ENCODE assay signal across 9 mouse cellular contexts in genomic region chr7:79786295-79786694, GRCm38 (mm10). TPM values are rescaled to one million over a fixed set of nuclear protein-coding genes. Genes with fewer than 3 reads are reported as not detected.
DNase-seq lines count a peak whose midpoint lies in the region; ATAC-seq and TF ChIP-seq lines count a peak whose summit lies in the region.
"Had no signal": no experiment of that assay in that cellular context is flagged by ENCODE, and none has a peak within 500 bp of the region (broad histone marks: within the 10 kb centered on the region; RNA-seq: fewer than 3 reads in every experiment).

No protein-coding gene starts in this region.

- peak; percentile 76 for DNase-seq in CD4-positive, CD25-positive, alpha-beta regulatory T cell, adult 2 months (ENCODE audit: low read depth, low spot score)
- peak; percentile 82 for DNase-seq in adrenal gland, postnatal 14 days
- peak; percentile 71 to 90 for DNase-seq in kidney, postnatal 25 days
- peak; percentile 66 for DNase-seq in liver, postnatal 0 days
- peak; percentile 57 for DNase-seq in thymus, postnatal 0 days (ENCODE audit: low spot score)

- H3K9me3 ChIP-seq in embryonic facial prominence, embryonic 13.5 days = no peaks in the 10 kb centered on the region
- H3K9me3 ChIP-seq in heart, embryonic 15.5 days (replicated peaks) = no peaks in the 10 kb centered on the region
- H3K9me3 ChIP-seq in liver, postnatal 0 days (ENCODE audit: low read length) = no peaks in the 10 kb centered on the region
- no peaks in the 10 kb centered on the region for H3K9me3 ChIP-seq in neural tube, embryonic 15.5 days (replicated peaks)
- H3K9me3 ChIP-seq: embryonic facial prominence, embryonic 12.5 days had no signal

- H3K27me3 ChIP-seq in embryonic facial prominence, embryonic 13.5 days = peaks cover 17% of the 10 kb centered on the region
- peaks cover 31% of the 10 kb centered on the region for H3K27me3 ChIP-seq in heart, embryonic 15.5 days
- peaks cover 2% of the 10 kb centered on the region for H3K27me3 ChIP-seq in liver, postnatal 0 days (ENCODE audit: insufficient read depth, low read length)
- peaks cover 22% of the 10 kb centered on the region for H3K27me3 ChIP-seq in neural tube, embryonic 15.5 days (replicated peaks)

- H3K27ac ChIP-seq in embryonic facial prominence, embryonic 13.5 days = no peak overlapping the region
- H3K27ac ChIP-seq in heart, embryonic 15.5 days = no peak overlapping the region
- no peak overlapping the region for H3K27ac ChIP-seq in liver, postnatal 0 days (ENCODE audit: low read depth)
- no peak overlapping the region for H3K27ac ChIP-seq in neural tube, embryonic 15.5 days (replicated peaks)
- H3K27ac ChIP-seq: embryonic facial prominence, embryonic 12.5 days had no signal

- peak; percentile 63; the same call in 1 of the 2 replicates for ATAC-seq in embryonic facial prominence, embryonic 13.5 days (ENCODE audit: insufficient number of reproducible peaks, insufficient read depth, low FRiP score, low TSS enrichment, low read depth)
- peak; percentile 12; the same call in 1 of the 2 replicates for ATAC-seq in heart, embryonic 15.5 days (replicated peaks; ENCODE audit: insufficient number of reproducible peaks, insufficient read depth, low FRiP score, low read depth)
- peak; percentile 52; the same call in 1 of the 2 replicates for ATAC-seq in liver, postnatal 0 days
- peak; percentile 38; the same call in 1 of the 2 replicates for ATAC-seq in neural tube, embryonic 15.5 days (ENCODE audit: low FRiP score)

- no peak overlapping the region for H3K4me2 ChIP-seq in embryonic facial prominence, embryonic 13.5 days
- H3K4me2 ChIP-seq in heart, embryonic 15.5 days = no peak overlapping the region
- no peak overlapping the region for H3K4me2 ChIP-seq in liver, postnatal 0 days (ENCODE audit: low read depth, low read length)
- H3K4me2 ChIP-seq in neural tube, embryonic 15.5 days = no peak overlapping the region
- H3K4me2 ChIP-seq: embryonic facial prominence, embryonic 12.5 days had no signal

- peak; percentile 79 for TF ChIP-seq CTCF in liver, postnatal 0 days (IDR thresholded peaks at IDR 0.05; ENCODE audit: low read depth)

- H3K4me3 ChIP-seq in embryonic facial prominence, embryonic 13.5 days = no peak overlapping the region
- H3K4me3 ChIP-seq in heart, embryonic 15.5 days = no peak overlapping the region
- H3K4me3 ChIP-seq in liver, postnatal 0 days (ENCODE audit: low read depth, low read length) = no peak overlapping the region
- no peak overlapping the region for H3K4me3 ChIP-seq in neural tube, embryonic 15.5 days (replicated peaks)
- H3K4me3 ChIP-seq: embryonic facial prominence, embryonic 12.5 days had no signal

- 18% methylated on average over 6 of the region's 6 CpGs for WGBS in embryonic facial prominence, embryonic 13.5 days
- WGBS in heart, embryonic 15.5 days = 16% methylated on average over 6 of the region's 6 CpGs
- WGBS in liver, postnatal 0 days (ENCODE audit: insufficient replicate concordance) = 21% methylated on average over 6 of the region's 6 CpGs
- 20% methylated on average over 6 of the region's 6 CpGs for WGBS in neural tube, embryonic 15.5 days

- no peak for TF ChIP-seq EP300 in liver, postnatal 0 days (IDR thresholded peaks at IDR 0.05; ENCODE audit: low read depth)

- no peaks in the 10 kb centered on the region for H3K4me1 ChIP-seq in embryonic facial prominence, embryonic 13.5 days
- H3K4me1 ChIP-seq in heart, embryonic 15.5 days (replicated peaks) = peaks cover 7% of the 10 kb centered on the region
- no peaks in the 10 kb centered on the region; the same call in 1 of the 2 replicates for H3K4me1 ChIP-seq in liver, postnatal 0 days (ENCODE audit: insufficient read depth)
- H3K4me1 ChIP-seq in neural tube, embryonic 15.5 days = no peaks in the 10 kb centered on the region

- no peak overlapping the region for H3K9ac ChIP-seq in embryonic facial prominence, embryonic 13.5 days
- H3K9ac ChIP-seq in heart, embryonic 15.5 days = no peak overlapping the region
- no peak overlapping the region for H3K9ac ChIP-seq in liver, postnatal 0 days (replicated peaks)
- H3K9ac ChIP-seq in neural tube, embryonic 15.5 days (replicated peaks) = no peak overlapping the region
- H3K9ac ChIP-seq: embryonic facial prominence, embryonic 12.5 days had no signal

- H3K36me3 ChIP-seq in embryonic facial prominence, embryonic 13.5 days = no peaks in the 10 kb centered on the region
- H3K36me3 ChIP-seq in heart, embryonic 15.5 days = no peaks in the 10 kb centered on the region
- no peaks in the 10 kb centered on the region for H3K36me3 ChIP-seq in liver, postnatal 0 days (replicated peaks; ENCODE audit: insufficient read depth, low read length)
- H3K36me3 ChIP-seq in neural tube, embryonic 15.5 days = no peaks in the 10 kb centered on the region
- H3K36me3 ChIP-seq: embryonic facial prominence, embryonic 12.5 days had no signal

RNA-seq across cellular contexts. Expression of gene Mesp1, which starts 7.3 kb away (rescaled TPM):
- not detected in 2 replicates for total RNA-seq in adrenal gland, postnatal 14 days (2021)
- not detected in 2 replicates for polyA plus RNA-seq in embryonic facial prominence, embryonic 13.5 days (2015; fragmentation: Nextera tagmentation; extraction: Ambion mirVana)
- 0.14 TPM in 1 of 2 replicates, not detected in the other for polyA plus RNA-seq in heart, embryonic 15.5 days (2015; fragmentation: Nextera tagmentation; extraction: Ambion mirVana)
- polyA plus RNA-seq in liver, postnatal 0 days (2015; fragmentation: Nextera tagmentation; extraction: Ambion mirVana) = not detected in 2 replicates
- polyA plus RNA-seq in neural tube, embryonic 15.5 days (2015; fragmentation: Nextera tagmentation; extraction: Ambion mirVana) = not detected in 2 replicates
- polyA plus RNA-seq in thymus, postnatal 0 days (2015; fragmentation: Nextera tagmentation; extraction: Ambion mirVana) = 0.14 TPM in 1 of 2 replicates, not detected in the other
- polyA plus RNA-seq: embryonic facial prominence, embryonic 12.5 days had no signal

RNA-seq across cellular contexts. Expression of gene Mesp2, which starts 24.2 kb away (rescaled TPM):
- 0.56 and 0.67 TPM in 2 replicates for total RNA-seq in adrenal gland, postnatal 14 days (2021)
- 0.10 and 0.56 TPM in 2 replicates for polyA plus RNA-seq in embryonic facial prominence, embryonic 13.5 days (2015; fragmentation: Nextera tagmentation; extraction: Ambion mirVana)
- polyA plus RNA-seq in heart, embryonic 15.5 days (2015; fragmentation: Nextera tagmentation; extraction: Ambion mirVana) = 0.20 and 0.23 TPM in 2 replicates
- polyA plus RNA-seq in liver, postnatal 0 days (2015; fragmentation: Nextera tagmentation; extraction: Ambion mirVana) = 0.07 TPM in 1 of 2 replicates, not detected in the other
- polyA plus RNA-seq in neural tube, embryonic 15.5 days (2015; fragmentation: Nextera tagmentation; extraction: Ambion mirVana) = 1.2 and 1.6 TPM in 2 replicates
- polyA plus RNA-seq in thymus, postnatal 0 days (2015; fragmentation: Nextera tagmentation; extraction: Ambion mirVana) = 0.09 and 0.10 TPM in 2 replicates

RNA-seq across cellular contexts. Expression of gene Wdr93, which starts 43.3 kb away (rescaled TPM):
- total RNA-seq in adrenal gland, postnatal 14 days (2021) = 1.8 and 2.8 TPM in 2 replicates
- 0.20 and 0.29 TPM in 2 replicates for polyA plus RNA-seq in embryonic facial prominence, embryonic 13.5 days (2015; fragmentation: Nextera tagmentation; extraction: Ambion mirVana)
- 0.27 and 0.33 TPM in 2 replicates for polyA plus RNA-seq in heart, embryonic 15.5 days (2015; fragmentation: Nextera tagmentation; extraction: Ambion mirVana)
- 0.11 and 0.19 TPM in 2 replicates for polyA plus RNA-seq in liver, postnatal 0 days (2015; fragmentation: Nextera tagmentation; extraction: Ambion mirVana)
- 0.19 and 0.34 TPM in 2 replicates for polyA plus RNA-seq in neural tube, embryonic 15.5 days (2015; fragmentation: Nextera tagmentation; extraction: Ambion mirVana)
- 0.13 and 0.31 TPM in 2 replicates for polyA plus RNA-seq in thymus, postnatal 0 days (2015; fragmentation: Nextera tagmentation; extraction: Ambion mirVana)

RNA-seq across cellular contexts. Expression of gene Pex11a, which starts 43.4 kb away (rescaled TPM):
- total RNA-seq in adrenal gland, postnatal 14 days (2021) = 45.9 and 53.5 TPM in 2 replicates
- polyA plus RNA-seq in embryonic facial prominence, embryonic 13.5 days (2015; fragmentation: Nextera tagmentation; extraction: Ambion mirVana) = 11.9 and 12.4 TPM in 2 replicates
- polyA plus RNA-seq in heart, embryonic 15.5 days (2015; fragmentation: Nextera tagmentation; extraction: Ambion mirVana) = 5.9 and 8.6 TPM in 2 replicates
- 13.5 and 16.1 TPM in 2 replicates for polyA plus RNA-seq in liver, postnatal 0 days (2015; fragmentation: Nextera tagmentation; extraction: Ambion mirVana)
- 11.7 and 12.7 TPM in 2 replicates for polyA plus RNA-seq in neural tube, embryonic 15.5 days (2015; fragmentation: Nextera tagmentation; extraction: Ambion mirVana)
- polyA plus RNA-seq in thymus, postnatal 0 days (2015; fragmentation: Nextera tagmentation; extraction: Ambion mirVana) = 5.7 and 6.1 TPM in 2 replicates

RNA-seq across cellular contexts. Expression of gene Plin1, which starts 53.6 kb away (rescaled TPM):
- total RNA-seq in adrenal gland, postnatal 14 days (2021) = 646 and 719 TPM in 2 replicates
- not detected in 2 replicates for polyA plus RNA-seq in embryonic facial prominence, embryonic 13.5 days (2015; fragmentation: Nextera tagmentation; extraction: Ambion mirVana)
- not detected in 2 replicates for polyA plus RNA-seq in heart, embryonic 15.5 days (2015; fragmentation: Nextera tagmentation; extraction: Ambion mirVana)
- not detected in 2 replicates for polyA plus RNA-seq in liver, postnatal 0 days (2015; fragmentation: Nextera tagmentation; extraction: Ambion mirVana)
- polyA plus RNA-seq in neural tube, embryonic 15.5 days (2015; fragmentation: Nextera tagmentation; extraction: Ambion mirVana) = 0.05 TPM in 1 of 2 replicates, not detected in the other
- polyA plus RNA-seq in thymus, postnatal 0 days (2015; fragmentation: Nextera tagmentation; extraction: Ambion mirVana) = 1.1 TPM in 1 of 2 replicates, not detected in the other
- polyA plus RNA-seq: embryonic facial prominence, embryonic 12.5 days had no signal

Comparison
In these comparisons a context has a peak if more than half of its experiments do, and no peak if none do; other contexts are left out.
1. ATAC-seq: peak in every context shown above with its lines; median percentile 63 in embryonic facial prominence, embryonic 13.5 days; 52 in liver, postnatal 0 days; 38 in neural tube, embryonic 15.5 days; 12 in heart, embryonic 15.5 days.